Mouse (Mus musculus) stomach, embryonic 16.5 days (tissue): ENCODE data around the gene Zbtb16. TPM values are rescaled to one million over a fixed set of nuclear protein-coding genes. Genes with fewer than 3 reads are reported as not detected.

ENCODE experiments used
- ATAC-seq: fragments of 200-750 bp; cut with Nextera tagmentation; 2 replicates; pipeline ENCODE4 v1.8.0; 2017; ENCODE audit warnings: moderate number of reproducible peaks, moderate TSS enrichment; ENCODE audit not compliant: insufficient read depth, low FRiP score
- H3K27ac ChIP-seq: fragments of 300-500 bp; sonication (generic); 2 replicates; pipeline ENCODE4 v1.5.1; 2014; ENCODE audit warnings: low read length
- H3K27me3 ChIP-seq: fragments of 300-500 bp; sonication (generic); 2 replicates; pipeline ENCODE4 v1.6.1; 2014; ENCODE audit warnings: low read length, control low read depth, mixed read lengths; ENCODE audit not compliant: control insufficient read depth, insufficient read depth
- H3K36me3 ChIP-seq: fragments of 300-500 bp; sonication (generic); 2 replicates; pipeline ENCODE4 v1.6.1; 2014; ENCODE audit warnings: low read length; ENCODE audit not compliant: control insufficient read depth, insufficient read depth
- H3K4me1 ChIP-seq: fragments of 300-500 bp; sonication (generic); 2 replicates; pipeline ENCODE4 v1.6.1; 2014; ENCODE audit warnings: low read length, control low read depth, mixed read lengths; ENCODE audit not compliant: control insufficient read depth, insufficient read depth
- H3K4me2 ChIP-seq: fragments of 300-500 bp; sonication (generic); 2 replicates; pipeline ENCODE4 v1.6.1; 2014; ENCODE audit warnings: low read depth, low read length, mixed read lengths
- H3K4me3 ChIP-seq: fragments of 300-500 bp; sonication (generic); replicated peaks from 2 replicates; pipeline ENCODE4 v1.5.1; 2014; ENCODE audit warnings: mild to moderate bottlenecking, low read length
- H3K9ac ChIP-seq: fragments of 300-500 bp; sonication (generic); 2 replicates; pipeline ENCODE4 v1.6.1; 2014; ENCODE audit warnings: low read length
- H3K9me3 ChIP-seq: fragments of 300-500 bp; sonication (generic); replicated peaks from 2 replicates; pipeline ENCODE4 v1.6.1; 2016; ENCODE audit warnings: low read length, control low read depth; ENCODE audit not compliant: control insufficient read depth
- WGBS: fragments of 180-500 bp; shearing (Covaris S2); extraction: QIAGEN DNeasy Blood & Tissue Kit; methylation state at CpG from one replicate; pipeline ENCODE4 v1.1.7; 2014; 5-methylcytosine and 5-hydroxymethylcytosine counted together
- polyA plus RNA-seq: library from polyadenylated mRNA; unstranded; fragments of >200 nt; fragmentation: Nextera tagmentation; extraction: Ambion mirVana; gene quantifications from 2 replicates; pipeline ENCODE4 v1.2.1, GENCODE M21; 2015

Gene Zbtb16
- polyA plus RNA-seq, 1 experiment from 2014 or later = 5.1 TPM

DNA sequence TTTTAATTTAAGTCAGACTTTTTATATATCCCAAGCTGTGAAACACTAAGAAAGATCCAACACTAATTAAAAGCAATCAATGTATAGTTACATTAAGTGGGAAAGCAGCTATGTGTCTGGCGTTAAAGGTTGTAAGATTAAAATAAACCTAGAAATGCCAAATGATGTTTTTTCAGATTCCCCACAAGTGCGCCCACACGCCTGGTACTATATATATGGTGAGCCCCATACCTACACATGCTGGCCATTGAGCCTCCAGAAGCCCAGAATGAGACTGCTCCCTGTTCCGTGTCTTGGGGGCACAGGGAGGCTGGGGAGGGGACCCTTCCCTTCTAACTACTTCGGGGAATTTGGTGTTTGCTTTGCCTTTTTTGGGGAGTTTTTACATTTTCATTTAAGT, 34.7 kb downstream of the Zbtb16 start:
- Histone ChIP-seq H3K27ac (no peak overlapping the region), H3K4me2 (no peak overlapping the region), H3K4me1 (0 out of 2 replicates have a peak, but pooled peaks cover 4% of the 10 kb centered on the region), H3K9me3 (no peaks in the 10 kb centered on the region), H3K9ac (no peak overlapping the region), H3K4me3 (no peak overlapping the region), H3K36me3 (no peaks in the 10 kb centered on the region), H3K27me3 (no peaks in the 10 kb centered on the region)
- no peak for ATAC-seq
- 75% methylated on average over 5 of the region's 5 CpGs for WGBS

DNA sequence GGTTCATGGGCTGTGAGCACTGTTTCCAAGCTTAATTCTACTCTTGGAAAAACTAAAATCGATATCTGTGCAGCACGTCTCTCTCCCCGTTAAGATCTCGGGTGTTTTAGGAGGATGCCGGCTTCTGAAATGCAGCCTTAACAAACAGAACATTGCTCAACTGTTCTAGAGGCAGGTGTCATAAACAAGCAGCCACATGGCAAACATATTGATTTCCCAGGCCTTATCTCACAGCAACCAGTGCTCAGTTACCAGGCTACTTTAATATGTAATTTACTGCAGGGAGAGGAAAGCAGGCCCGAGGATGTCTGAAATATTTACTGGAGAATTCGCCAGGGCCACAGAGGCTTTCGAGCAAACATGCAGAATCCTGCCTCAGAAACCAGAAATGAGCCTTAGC, 35.4 kb downstream of the Zbtb16 start:
- Histone ChIP-seq H3K9me3 (no peaks in the 10 kb centered on the region), H3K9ac (no peak overlapping the region), H3K27ac (no peak overlapping the region), H3K4me3 (no peak overlapping the region), H3K4me2 (no peak overlapping the region), H3K4me1 (0 out of 2 replicates have a peak, but pooled peaks cover 4% of the 10 kb centered on the region), H3K27me3 (no peaks in the 10 kb centered on the region), H3K36me3 (no peaks in the 10 kb centered on the region)
- WGBS = 55% methylated on average over 8 of the region's 8 CpGs
- ATAC-seq = no peak

DNA sequence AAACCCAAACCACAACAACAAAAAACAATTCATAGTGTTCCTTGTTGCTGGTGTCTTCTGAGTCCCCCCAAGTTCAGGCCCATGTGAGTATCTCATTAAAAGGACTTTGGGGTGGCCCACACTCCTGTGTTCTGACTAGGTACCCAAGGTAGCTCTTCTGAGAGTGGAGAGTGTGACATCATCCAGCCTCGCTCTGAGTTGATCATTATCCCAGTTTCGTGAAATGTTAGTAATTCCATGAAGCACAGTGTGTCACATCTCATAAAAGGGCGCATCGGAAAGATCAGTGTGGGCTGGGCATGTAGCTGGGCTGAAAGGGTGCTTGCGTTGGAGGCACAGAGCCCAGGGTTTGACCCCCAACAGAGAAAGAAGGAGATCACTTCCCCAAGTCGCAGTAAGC, 38.0 kb downstream of the Zbtb16 start:
- ATAC-seq = no peak
- no peak overlapping the region for H3K9ac ChIP-seq
- peaks cover 9% of the 10 kb centered on the region; the same call in 1 of the 2 replicates for H3K4me1 ChIP-seq
- WGBS = 81% methylated on average over 6 of the region's 6 CpGs
- no peaks in the 10 kb centered on the region for H3K27me3 ChIP-seq
- no peaks in the 10 kb centered on the region for H3K36me3 ChIP-seq
- no peaks in the 10 kb centered on the region for H3K9me3 ChIP-seq
- H3K4me3 ChIP-seq = no peak overlapping the region
- no peak overlapping the region for H3K27ac ChIP-seq
- H3K4me2 ChIP-seq = no peak overlapping the region

GRCm38 (mm10) chr9:48796267-48796822, 39.7 kb downstream of the Zbtb16 start:
- no peaks in the 10 kb centered on the region for H3K9me3 ChIP-seq
- H3K27me3 ChIP-seq = no peaks in the 10 kb centered on the region
- no peak for ATAC-seq
- H3K4me1 ChIP-seq = peaks cover 9% of the 10 kb centered on the region; the same call in 1 of the 2 replicates
- H3K4me2 ChIP-seq = no peak overlapping the region
- no peak overlapping the region for H3K27ac ChIP-seq
- H3K36me3 ChIP-seq = no peaks in the 10 kb centered on the region
- H3K9ac ChIP-seq = no peak overlapping the region
- WGBS = 37% methylated on average over 10 of the region's 11 CpGs
- no peak overlapping the region for H3K4me3 ChIP-seq

DNA sequence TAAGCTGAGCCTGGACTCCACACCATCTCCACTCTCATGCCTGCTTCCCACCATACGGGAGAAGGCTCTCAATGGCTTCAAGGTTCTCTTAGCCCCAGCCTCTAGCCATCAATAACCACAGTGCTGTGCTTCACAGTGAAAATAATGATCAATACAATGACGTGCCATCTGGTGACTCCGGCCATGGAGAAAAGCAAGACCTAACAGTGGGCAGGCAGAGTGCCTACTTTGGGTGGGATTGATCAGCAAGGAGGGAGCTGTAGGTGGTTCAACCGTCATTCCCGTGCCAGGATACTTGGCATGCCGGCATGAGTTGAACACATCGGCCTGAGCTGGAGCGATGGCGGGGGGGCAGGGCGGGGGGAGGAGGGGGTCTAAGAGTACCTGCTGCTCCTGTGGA, 40.3 kb downstream of the Zbtb16 start:
- Histone ChIP-seq H3K9ac (no peak overlapping the region), H3K36me3 (no peaks in the 10 kb centered on the region), H3K27me3 (no peaks in the 10 kb centered on the region), H3K27ac (no peak overlapping the region), H3K4me3 (no peak overlapping the region), H3K4me2 (no peak overlapping the region), H3K9me3 (no peaks in the 10 kb centered on the region), H3K4me1 (peaks cover 6% of the 10 kb centered on the region; the same call in 1 of the 2 replicates)
- WGBS = 62% methylated on average over 10 of the region's 10 CpGs
- no peak for ATAC-seq

GRCm38 (mm10) chr9:48795095-48795494, 40.9 kb downstream of the Zbtb16 start:
- WGBS = 27% methylated on average over 8 of the region's 8 CpGs
- no peaks in the 10 kb centered on the region for H3K9me3 ChIP-seq
- no peaks in the 10 kb centered on the region for H3K27me3 ChIP-seq
- no peak overlapping the region for H3K27ac ChIP-seq
- peaks cover 5% of the 10 kb centered on the region; the same call in 1 of the 2 replicates for H3K4me1 ChIP-seq
- H3K4me2 ChIP-seq = no peak overlapping the region
- H3K9ac ChIP-seq = no peak overlapping the region
- no peak overlapping the region for H3K4me3 ChIP-seq
- no peaks in the 10 kb centered on the region for H3K36me3 ChIP-seq
- ATAC-seq = no peak

DNA sequence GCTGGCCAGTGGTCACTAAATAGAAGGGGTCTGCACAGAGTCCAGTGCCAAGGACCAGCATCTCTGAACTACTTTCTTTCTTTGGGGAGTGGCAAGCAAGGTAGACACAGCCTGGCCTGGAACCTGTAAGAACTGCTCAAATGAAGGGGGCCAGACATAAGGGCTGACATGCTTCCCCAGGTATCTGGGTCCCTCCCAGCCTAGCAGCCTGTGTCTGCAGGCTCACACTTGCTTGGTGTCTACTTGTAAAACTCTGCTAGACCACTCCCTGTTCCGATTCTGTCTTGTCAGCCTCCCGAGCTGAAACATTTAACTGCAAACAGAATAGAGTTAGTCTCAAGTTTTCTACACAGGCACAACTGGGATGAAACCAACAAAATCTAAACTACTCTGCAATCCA, 41.6 kb downstream of the Zbtb16 start:
- H3K27ac ChIP-seq = no peak overlapping the region
- no peak for ATAC-seq
- H3K4me3 ChIP-seq = no peak overlapping the region
- H3K36me3 ChIP-seq = no peaks in the 10 kb centered on the region
- no peak overlapping the region for H3K9ac ChIP-seq
- H3K9me3 ChIP-seq = no peaks in the 10 kb centered on the region
- 70% methylated on average over 2 of the region's 2 CpGs for WGBS
- H3K4me1 ChIP-seq = peaks cover 5% of the 10 kb centered on the region; the same call in 1 of the 2 replicates
- no peaks in the 10 kb centered on the region for H3K27me3 ChIP-seq
- no peak overlapping the region for H3K4me2 ChIP-seq

- no peak overlapping the region for H3K27ac ChIP-seq
These were observed 42.3 kb downstream of the Zbtb16 start for GRCm38 (mm10) chr9:48793638-48794188.

DNA sequence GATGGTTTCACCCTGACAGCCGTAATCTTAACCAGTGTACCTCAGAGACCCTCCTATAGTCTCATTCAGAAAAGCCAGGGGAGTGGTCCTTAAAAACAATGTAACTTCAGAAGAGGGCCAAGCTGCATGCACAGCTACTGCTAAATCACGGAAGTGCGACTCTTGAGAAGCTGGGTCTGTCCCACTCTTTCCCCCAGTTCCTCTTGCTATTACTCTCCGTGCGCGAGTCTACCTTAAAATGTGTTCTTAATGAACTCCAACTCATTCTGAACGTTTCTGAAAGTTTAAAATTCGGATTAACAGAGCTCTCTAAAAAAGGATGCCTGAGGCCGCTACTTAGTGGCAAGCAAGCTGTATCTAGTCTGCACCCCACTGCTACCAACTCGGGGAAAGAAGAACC, 45.4 kb downstream of the Zbtb16 start:
- Histone ChIP-seq H3K4me1 (peaks cover 5% of the 10 kb centered on the region; the same call in 1 of the 2 replicates), H3K36me3 (no peaks in the 10 kb centered on the region), H3K27ac (no peak overlapping the region), H3K9ac (no peak overlapping the region), H3K9me3 (no peaks in the 10 kb centered on the region), H3K4me3 (no peak overlapping the region), H3K27me3 (no peaks in the 10 kb centered on the region), H3K4me2 (no peak overlapping the region)
- 82% methylated on average over 10 of the region's 10 CpGs for WGBS
- ATAC-seq = no peak

More at GRCm38 (mm10) chr9:48793638-48794188, 42.3 kb downstream of the Zbtb16 start:
- no peak overlapping the region for H3K9ac ChIP-seq
- no peaks in the 10 kb centered on the region for H3K9me3 ChIP-seq
- no peaks in the 10 kb centered on the region for H3K36me3 ChIP-seq
- ATAC-seq = no peak
- no peaks in the 10 kb centered on the region for H3K27me3 ChIP-seq
- WGBS = 45% methylated on average over 4 of the region's 4 CpGs
- no peak overlapping the region for H3K4me3 ChIP-seq
- H3K4me1 ChIP-seq = peaks cover 5% of the 10 kb centered on the region; the same call in 1 of the 2 replicates
- no peak overlapping the region for H3K4me2 ChIP-seq
